Mouse (Mus musculus) kidney, embryonic 14.5 days (tissue): ENCODE measurements at regions not wholly inside any gene's neighbourhood (a gene's known extent, or its start where the extent isn't known, plus 50 kb on each side); places are given as distances from the start of the nearest gene placed in this dataset.

Experiments
- ATAC-seq: fragments of 200-750 bp; cut with Nextera tagmentation; 2 replicates; pipeline ENCODE4 v1.8.0; 2017; ENCODE audit warnings: moderate number of reproducible peaks, mild to moderate bottlenecking, moderate TSS enrichment, moderate library complexity; ENCODE audit not compliant: low FRiP score, low TSS enrichment
- H3K27ac ChIP-seq: fragments of 300-500 bp; sonication (generic); 2 replicates; pipeline ENCODE4 v1.5.1; 2014; ENCODE audit warnings: low read depth, mild to moderate bottlenecking, low read length, moderate library complexity, mixed read lengths
- H3K27me3 ChIP-seq: fragments of 300-500 bp; sonication (generic); 2 replicates; pipeline ENCODE4 v1.6.1; 2014; ENCODE audit warnings: mild to moderate bottlenecking, low read length; ENCODE audit not compliant: control insufficient read depth, insufficient read depth
- H3K36me3 ChIP-seq: fragments of 300-500 bp; sonication (generic); 2 replicates; pipeline ENCODE4 v1.6.1; 2014; ENCODE audit warnings: low read length, mixed read lengths; ENCODE audit not compliant: control insufficient read depth, insufficient read depth
- H3K4me1 ChIP-seq: fragments of 300-500 bp; sonication (generic); 2 replicates; pipeline ENCODE4 v1.6.1; 2014; ENCODE audit warnings: low read length, mixed read lengths; ENCODE audit not compliant: control insufficient read depth, insufficient read depth
- H3K4me2 ChIP-seq: fragments of 300-500 bp; sonication (generic); replicated peaks from 2 replicates; pipeline ENCODE4 v1.6.1; 2014; ENCODE audit warnings: low read depth, mild to moderate bottlenecking, low read length
- H3K4me3 ChIP-seq: fragments of 300-500 bp; sonication (generic); 2 replicates; pipeline ENCODE4 v1.5.1; 2014; ENCODE audit warnings: mild to moderate bottlenecking, low read length
- H3K9ac ChIP-seq: fragments of 300-500 bp; sonication (generic); 2 replicates; pipeline ENCODE4 v1.6.1; 2014; ENCODE audit warnings: low read depth, mild to moderate bottlenecking, low read length, moderate library complexity
- H3K9me3 ChIP-seq: fragments of 300-500 bp; sonication (generic); 2 replicates; pipeline ENCODE4 v1.6.1; 2016; ENCODE audit warnings: low read length; ENCODE audit not compliant: control insufficient read depth
- whole genome bisulfite sequencing: fragments of 180-500 bp; shearing (Covaris S2); extraction: QIAGEN DNeasy Blood & Tissue Kit; methylation state at CpG from one replicate; pipeline ENCODE4 v1.1.7; 2014; 5-methylcytosine and 5-hydroxymethylcytosine counted together

GRCm38 (mm10) chr3:149509178-149509577, 518.8 kb upstream of the Adgrl2 start:
- no peak for ATAC-seq
- H3K9ac ChIP-seq: no peak overlapping the region
- H3K36me3 ChIP-seq: no peaks in the 10 kb centered on the region
- no peaks in the 10 kb centered on the region for H3K9me3 ChIP-seq
- 86% methylated on average over 6 of the region's 6 CpGs for WGBS
- H3K4me3 ChIP-seq: no peak overlapping the region
- no peaks in the 10 kb centered on the region for H3K27me3 ChIP-seq
- H3K4me2 ChIP-seq: no peak overlapping the region
- no peaks in the 10 kb centered on the region for H3K4me1 ChIP-seq
- H3K27ac ChIP-seq: no peak overlapping the region

GRCm38 (mm10) chr3:149508671-149509070, 518.3 kb upstream of the Adgrl2 start:
- H3K27ac ChIP-seq: no peak overlapping the region
- 94% methylated on average over 10 of the region's 10 CpGs for WGBS
- ATAC-seq: no peak
- H3K4me2 ChIP-seq: no peak overlapping the region
- no peak overlapping the region for H3K9ac ChIP-seq
- no peaks in the 10 kb centered on the region for H3K4me1 ChIP-seq
- H3K36me3 ChIP-seq: no peaks in the 10 kb centered on the region
- H3K27me3 ChIP-seq: no peaks in the 10 kb centered on the region
- no peak overlapping the region for H3K4me3 ChIP-seq
- no peaks in the 10 kb centered on the region for H3K9me3 ChIP-seq

- Histone ChIP-seq H3K4me2 (no peak overlapping the region), H3K9ac (no peak overlapping the region), H3K9me3 (no peaks in the 10 kb centered on the region), H3K4me3 (no peak overlapping the region), H3K27ac (no peak overlapping the region), H3K36me3 (no peaks in the 10 kb centered on the region), H3K4me1 (no peaks in the 10 kb centered on the region), H3K27me3 (no peaks in the 10 kb centered on the region)
- no peak for ATAC-seq
- 70% methylated on average over 9 of the region's 9 CpGs for WGBS
Measured at GRCm38 (mm10) chr3:149505692-149506091, 515.3 kb upstream of the Adgrl2 start.

GRCm38 (mm10) chr3:149503992-149504391, 513.6 kb upstream of the Adgrl2 start:
- H3K4me1 ChIP-seq: no peaks in the 10 kb centered on the region
- H3K9ac ChIP-seq: no peak overlapping the region
- 92% methylated on average over 2 of the region's 2 CpGs for WGBS
- no peaks in the 10 kb centered on the region for H3K27me3 ChIP-seq
- H3K4me3 ChIP-seq: no peak overlapping the region
- no peaks in the 10 kb centered on the region for H3K36me3 ChIP-seq
- ATAC-seq: no peak
- no peak overlapping the region for H3K27ac ChIP-seq
- H3K9me3 ChIP-seq: no peaks in the 10 kb centered on the region
- no peak overlapping the region for H3K4me2 ChIP-seq

GRCm38 (mm10) chr3:149500130-149500529, 509.8 kb upstream of the Adgrl2 start:
- 82% methylated on average over 3 of the region's 3 CpGs for WGBS
- H3K27me3 ChIP-seq: no peaks in the 10 kb centered on the region
- H3K4me1 ChIP-seq: no peaks in the 10 kb centered on the region
- H3K4me2 ChIP-seq: no peak overlapping the region
- no peak overlapping the region for H3K4me3 ChIP-seq
- no peaks in the 10 kb centered on the region for H3K9me3 ChIP-seq
- H3K36me3 ChIP-seq: no peaks in the 10 kb centered on the region
- H3K9ac ChIP-seq: no peak overlapping the region
- no peak for ATAC-seq
- H3K27ac ChIP-seq: no peak overlapping the region

- WGBS: 83% methylated on average over 1 of the region's 1 CpGs
- Histone ChIP-seq H3K36me3 (no peaks in the 10 kb centered on the region), H3K4me3 (no peak overlapping the region), H3K27me3 (no peaks in the 10 kb centered on the region), H3K9me3 (no peaks in the 10 kb centered on the region), H3K4me1 (no peaks in the 10 kb centered on the region), H3K9ac (no peak overlapping the region), H3K4me2 (no peak overlapping the region), H3K27ac (no peak overlapping the region)
- ATAC-seq: no peak
Measured at GRCm38 (mm10) chr3:149498765-149499164, 508.4 kb upstream of the Adgrl2 start.

GRCm38 (mm10) chr3:149496829-149497471, 506.6 kb upstream of the Adgrl2 start:
- Histone ChIP-seq H3K4me2 (no peak overlapping the region), H3K4me1 (no peaks in the 10 kb centered on the region), H3K9me3 (no peaks in the 10 kb centered on the region), H3K27me3 (no peaks in the 10 kb centered on the region), H3K36me3 (no peaks in the 10 kb centered on the region), H3K27ac (no peak overlapping the region), H3K4me3 (no peak overlapping the region), H3K9ac (no peak overlapping the region)
- WGBS: 49% methylated on average over 10 of the region's 10 CpGs
- ATAC-seq: no peak

- Histone ChIP-seq H3K36me3 (no peaks in the 10 kb centered on the region), H3K27ac (no peak overlapping the region), H3K9me3 (no peaks in the 10 kb centered on the region), H3K9ac (no peak overlapping the region), H3K27me3 (no peaks in the 10 kb centered on the region), H3K4me1 (no peaks in the 10 kb centered on the region), H3K4me3 (no peak overlapping the region), H3K4me2 (no peak overlapping the region)
- ATAC-seq: no peak
- WGBS: 66% methylated on average over 2 of the region's 2 CpGs
Measured at GRCm38 (mm10) chr3:149496122-149496521, 505.8 kb upstream of the Adgrl2 start.

- Histone ChIP-seq H3K27me3 (no peaks in the 10 kb centered on the region), H3K4me1 (no peaks in the 10 kb centered on the region), H3K9ac (no peak overlapping the region), H3K4me3 (no peak overlapping the region), H3K27ac (no peak overlapping the region), H3K4me2 (no peak overlapping the region), H3K36me3 (no peaks in the 10 kb centered on the region), H3K9me3 (no peaks in the 10 kb centered on the region)
- ATAC-seq: no peak
- WGBS: 87% methylated on average over 4 of the region's 4 CpGs
Measured at GRCm38 (mm10) chr3:149488147-149488546, 497.8 kb upstream of the Adgrl2 start.
